Mouse (Mus musculus) spleen, adult 2 months (tissue): ENCODE measurements around the gene Gm20683. TPM values are rescaled to one million over a fixed set of nuclear protein-coding genes. Genes with fewer than 3 reads are reported as not detected.
"Not testable (repeated sequence)": the region's sequence is repeated elsewhere in the genome, so short reads cannot be mapped to it uniquely, and the experiment has no call there.

Experiments
- DNase-seq, 2 experiments: peaks; one replicate each; pipeline versions ENCODE4 v3.0.0 to v3.0.0-alpha.2; 2012 to 2021; ENCODE audit warnings: low spot score in 2 of 2, low read depth in 1 of 2
- H3K27ac ChIP-seq: fragments of 200-500 bp; 2 replicates; pipeline ENCODE4 v1.5.1; 2012; ENCODE audit warnings: low read length, inconsistent platforms; ENCODE audit not compliant: insufficient read depth
- H3K27me3 ChIP-seq: fragments of 200-500 bp; 2 replicates; pipeline ENCODE4 v1.6.1; 2012; ENCODE audit warnings: mild to moderate bottlenecking, moderate library complexity, low read length, inconsistent platforms; ENCODE audit not compliant: control insufficient read depth, insufficient read depth
- H3K36me3 ChIP-seq: fragments of 200-500 bp; 2 replicates; pipeline ENCODE4 v1.6.1; 2012; ENCODE audit warnings: mild to moderate bottlenecking, low read length, inconsistent platforms; ENCODE audit not compliant: control insufficient read depth, insufficient read depth
- H3K4me1 ChIP-seq: fragments of 200-500 bp; 2 replicates; pipeline ENCODE4 v1.6.1; 2011; ENCODE audit warnings: inconsistent platforms; ENCODE audit not compliant: control insufficient read depth, insufficient read depth, insufficient read length
- H3K4me3 ChIP-seq: fragments of 200-500 bp; 2 replicates; pipeline ENCODE4 v1.5.1; 2011; ENCODE audit warnings: mild to moderate bottlenecking, inconsistent platforms; ENCODE audit not compliant: insufficient read depth, insufficient read length; ENCODE audit errors: extremely low read depth
- CTCF ChIP-seq: fragments of 200-500 bp; IDR thresholded peaks from 2 replicates; pipeline ENCODE4 v1.5.1; 2011; ENCODE audit warnings: mild to moderate bottlenecking, inconsistent platforms; ENCODE audit not compliant: insufficient read depth, insufficient read length, insufficient replicate concordance; ENCODE audit errors: extremely low read depth
- POLR2A ChIP-seq: fragments of 200-500 bp; IDR thresholded peaks from 2 replicates; pipeline ENCODE4 v1.6.1; 2011; ENCODE audit warnings: low read depth, low read length, inconsistent platforms
- WGBS: fragments of 180-500 bp; shearing (Covaris S2); methylation state at CpG from one replicate; pipeline ENCODE4 v1.1.7; 2018; 5-methylcytosine and 5-hydroxymethylcytosine counted together
- polyA plus RNA-seq: library from polyadenylated mRNA; depleted of rRNA; stranded (reverse); fragments of >200 nt; gene quantifications from 2 replicates; pipeline ENCODE4 v1.2.3, GENCODE M21; 2012

Gm20683 gene
- polyA plus RNA-seq, 1 experiment, result 29.5 TPM

- H3K27me3 ChIP-seq, result peaks cover 19% of the 10 kb centered on the region
- peaks cover 9% of the 10 kb centered on the region for H3K4me1 ChIP-seq
- H3K4me3 ChIP-seq, result no peak overlapping the region
- TF ChIP-seq POLR2A (no peak), CTCF (no peak)
- DNase-seq, result no peak
- H3K36me3 ChIP-seq, result no peaks in the 10 kb centered on the region
- WGBS, result 55% methylated on average over 5 of the region's 5 CpGs
- no peak overlapping the region for H3K27ac ChIP-seq
Measured at GRCm38 (mm10) chr17:25808028-25808427, 33.5 kb downstream of the Gm20683 start.

- not testable (repeated sequence) for H3K4me3 ChIP-seq, H3K27ac ChIP-seq, H3K4me1 ChIP-seq, H3K36me3 ChIP-seq, DNase-seq
- peaks cover 19% of the 10 kb centered on the region for H3K27me3 ChIP-seq
- WGBS, result 44% methylated on average over 2 of the region's 2 CpGs
Measured at GRCm38 (mm10) chr17:25807452-25807851, 34.1 kb downstream of the Gm20683 start.

- peaks cover 9% of the 10 kb centered on the region for H3K4me1 ChIP-seq
Measured at GRCm38 (mm10) chr17:25806507-25806906, 35.1 kb downstream of the Gm20683 start.

GRCm38 (mm10) chr17:25802825-25803517 is 38.6 kb downstream of the Gm20683 start:
- 17% methylated on average over 10 of the region's 10 CpGs for WGBS
- Histone ChIP-seq H3K4me3 (no peak overlapping the region), H3K27me3 (no peaks in the 10 kb centered on the region), H3K27ac (no peak overlapping the region), H3K36me3 (no peaks in the 10 kb centered on the region), H3K4me1 (no peaks in the 10 kb centered on the region)
- no peak for DNase-seq
- TF ChIP-seq POLR2A, result no peak
- TF ChIP-seq CTCF, result no peak

More at GRCm38 (mm10) chr17:25806507-25806906, 35.1 kb downstream of the Gm20683 start:
- no peak for TF ChIP-seq POLR2A
- no peak for TF ChIP-seq CTCF
- DNase-seq, result no peak
- Histone ChIP-seq H3K36me3 (no peaks in the 10 kb centered on the region), H3K4me3 (no peak overlapping the region), H3K27ac (no peak overlapping the region), H3K27me3 (peaks cover 19% of the 10 kb centered on the region)
- WGBS, result 78% methylated on average over 4 of the region's 4 CpGs

- peaks cover 3% of the 10 kb centered on the region; the same call in 1 of the 2 replicates for H3K4me1 ChIP-seq
- peak; percentile 80; the same call in 1 of the 2 replicates for TF ChIP-seq CTCF
- no peak for TF ChIP-seq POLR2A
- H3K36me3 ChIP-seq, result no peaks in the 10 kb centered on the region
- H3K4me3 ChIP-seq, result no peak overlapping the region
- WGBS, result 5% methylated on average over 6 of the region's 6 CpGs
- no peak overlapping the region for H3K27ac ChIP-seq
- no peaks in the 10 kb centered on the region for H3K27me3 ChIP-seq
- DNase-seq, result peak; percentile 63 to 71
Measured at GRCm38 (mm10) chr17:25801029-25801428, 40.5 kb downstream of the Gm20683 start.

GRCm38 (mm10) chr17:25796951-25797369 is 44.6 kb downstream of the Gm20683 start, which contains the start of gene Metrn:
Gene Metrn (minus strand): TSS chr17:25797136.
- WGBS, result 2% methylated on average over 33 of the region's 35 CpGs
- H3K27me3 ChIP-seq, result no peaks in the 10 kb centered on the region
- no peaks in the 10 kb centered on the region for H3K36me3 ChIP-seq

GRCm38 (mm10) chr17:25796211-25796771 is 45.3 kb downstream of the Gm20683 start:
- DNase-seq, result no peak
- Histone ChIP-seq H3K4me3 (peak overlapping the region; percentile 69), H3K27me3 (no peaks in the 10 kb centered on the region), H3K36me3 (no peaks in the 10 kb centered on the region), H3K4me1 (peaks cover 14% of the 10 kb centered on the region), H3K27ac (no peak overlapping the region)
- TF ChIP-seq POLR2A (no peak), CTCF (no peak)
- WGBS, result 2% methylated on average over 37 of the region's 37 CpGs

More at GRCm38 (mm10) chr17:25796951-25797369, 44.6 kb downstream of the Gm20683 start, which contains the start of gene Metrn:
- Histone ChIP-seq H3K4me1 (peaks cover 11% of the 10 kb centered on the region; the same call in 1 of the 2 replicates), H3K27ac (no peak within 1 kb of the TSS), H3K4me3 (peak within 1 kb of the TSS; percentile 69)
- peak; percentile 45 to 87 for DNase-seq
- TF ChIP-seq POLR2A (no peak), CTCF (no peak)
